Mouse (Mus musculus) layer of hippocampus, postnatal 10 days (tissue): ENCODE data around the gene Spcs2. TPM values are rescaled to one million over a fixed set of nuclear protein-coding genes. Genes with fewer than 3 reads are reported as not detected.

Experiments used
- DNase-seq, 2 experiments: peaks; one replicate each; pipeline ENCODE4 v3.0.0; 2021; ENCODE audit warnings: low spot score in 2 of 2
- total RNA-seq, 2 experiments: library from RNA; stranded (reverse); gene quantifications; 2 replicates each; pipeline ENCODE4 v1.2.3; 2021

The Spcs2 gene
- total RNA-seq, 2 experiments from 2014 or later = 90.0 to 96.3 TPM

GRCm38 (mm10) chr7:99865219-99865618, 2.0 kb upstream of the Spcs2 start:
- no peak for DNase-seq

DNA sequence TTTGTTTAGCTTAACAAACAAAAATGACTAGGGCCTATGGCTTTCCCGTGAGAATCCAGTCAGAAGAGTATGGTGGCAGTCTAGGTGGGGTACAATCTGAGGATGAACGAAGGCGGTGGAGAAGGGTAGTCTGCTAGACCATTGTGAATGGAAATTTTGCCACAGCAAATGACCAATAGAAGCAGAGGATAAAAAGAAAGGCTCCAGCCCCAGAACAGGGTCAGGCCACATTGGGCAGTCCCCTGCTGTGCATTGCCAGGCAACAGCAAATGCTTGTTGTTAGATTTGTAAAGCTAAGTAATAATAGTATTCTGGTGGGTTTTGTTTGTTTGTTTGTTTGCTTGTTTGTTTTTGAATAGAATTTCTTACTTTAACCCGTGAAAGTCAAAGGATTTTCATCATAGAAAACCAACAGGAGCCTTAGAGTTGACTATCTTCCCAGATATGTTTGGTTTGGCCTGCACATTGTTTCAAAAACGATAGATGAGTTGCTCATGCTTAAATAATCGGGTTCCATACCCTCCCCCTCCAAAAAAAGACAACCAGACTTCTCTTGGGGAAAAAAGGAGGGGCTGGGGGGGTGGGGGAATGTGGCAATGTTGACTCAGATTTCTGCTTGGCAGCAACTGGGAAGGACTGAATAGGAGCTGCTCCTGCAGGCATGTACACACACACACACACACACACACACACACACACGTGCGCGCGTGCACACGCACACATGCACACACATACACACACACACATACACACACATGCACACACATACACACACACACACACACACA, 1.2 kb upstream of the Spcs2 start:
- DNase-seq = no peak

- peak; percentile 94 to 95 for DNase-seq
These were observed 4.3 kb downstream of the Spcs2 start, which contains the start of gene Xrra1 for GRCm38 (mm10) chr7:99858813-99859585. TSS of gene Xrra1 (plus strand) at chr7:99859116.

- DNase-seq = no peak
These were observed 5.0 kb downstream of the Spcs2 start for GRCm38 (mm10) chr7:99858175-99858812.

GRCm38 (mm10) chr7:99856266-99856861, 6.9 kb downstream of the Spcs2 start:
- DNase-seq = no peak

DNA sequence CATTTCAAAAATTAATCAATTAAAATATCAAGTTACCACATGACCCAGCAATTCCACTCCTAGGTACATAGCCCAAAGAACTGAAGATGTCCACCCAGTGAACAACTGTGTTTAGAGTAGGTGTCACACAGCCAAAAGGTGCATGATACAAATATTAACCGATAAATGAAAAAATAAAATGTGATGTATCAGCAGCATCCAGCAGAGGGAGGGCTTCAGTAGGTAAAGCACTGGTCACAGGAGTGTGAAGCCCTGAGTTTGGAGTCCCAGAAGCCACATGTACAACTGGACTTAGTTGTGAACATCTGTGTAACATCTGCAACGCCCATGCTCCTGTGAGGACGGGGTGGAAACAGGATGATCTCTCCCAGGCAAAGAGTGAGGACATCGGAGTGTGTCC, 9.0 kb downstream of the Spcs2 start:
- DNase-seq = no peak

DNA sequence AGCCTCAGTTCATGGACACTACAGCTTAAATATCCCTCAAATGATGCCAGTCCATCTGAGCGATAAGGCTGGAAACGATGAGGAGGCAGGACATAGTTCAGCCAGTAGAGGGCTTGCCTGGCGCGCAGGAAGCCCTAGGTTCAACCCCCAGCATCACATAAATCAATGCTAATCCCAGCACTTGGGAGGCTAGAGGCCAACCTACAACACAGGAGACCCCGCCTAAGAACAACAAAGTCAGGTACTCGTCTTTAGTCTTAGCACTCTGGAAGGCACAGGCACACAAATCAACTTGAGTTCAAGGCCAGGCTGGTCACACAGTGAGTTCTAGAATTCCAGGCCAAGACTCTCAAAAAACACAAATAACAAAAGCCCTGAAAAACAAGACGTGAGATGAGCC, 9.9 kb downstream of the Spcs2 start:
- DNase-seq = no peak

DNA sequence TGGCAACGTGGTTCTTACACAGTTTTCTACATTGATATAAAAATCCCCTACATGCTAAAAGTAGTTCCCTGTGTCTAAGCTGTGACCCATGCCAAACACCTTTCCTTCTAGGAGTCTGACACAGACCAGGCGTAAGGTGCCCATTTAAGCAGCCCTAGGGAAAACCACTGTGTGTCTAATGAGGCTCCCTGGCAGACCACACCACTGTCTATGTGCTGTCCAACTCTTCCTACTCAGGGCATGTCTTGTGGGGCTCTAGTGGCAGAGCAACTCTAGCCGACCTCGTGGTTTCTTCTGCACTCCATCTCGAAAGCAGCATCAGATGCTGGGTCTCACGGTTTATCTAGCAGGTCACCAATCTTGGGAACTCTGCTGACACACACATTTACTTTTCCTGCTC, 11.6 kb downstream of the Spcs2 start:
- no peak for DNase-seq

- DNase-seq = no peak
These were observed 12.1 kb downstream of the Spcs2 start for GRCm38 (mm10) chr7:99851121-99851520.

DNA sequence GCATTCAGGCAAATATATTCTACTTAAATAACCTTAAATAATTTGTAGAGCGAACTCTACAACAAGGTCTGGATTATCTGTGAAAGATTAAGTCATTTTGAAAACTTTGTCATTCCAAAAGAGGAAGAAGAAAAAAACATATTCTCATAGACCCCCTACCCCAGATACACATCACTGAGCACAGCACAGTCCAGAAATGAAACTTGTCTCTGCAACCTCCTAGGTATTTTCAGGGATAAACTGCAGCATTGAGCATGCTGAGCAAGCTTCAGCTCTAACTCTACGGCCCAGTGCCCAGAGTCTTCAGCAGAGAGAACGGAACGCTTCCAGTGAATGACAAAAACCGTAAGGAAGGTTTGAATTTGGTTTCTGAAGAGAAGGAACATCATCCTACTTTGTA, 12.7 kb downstream of the Spcs2 start:
- no peak for DNase-seq

- no peak for DNase-seq
These were observed 17.6 kb downstream of the Spcs2 start for GRCm38 (mm10) chr7:99845533-99846236.

DNA sequence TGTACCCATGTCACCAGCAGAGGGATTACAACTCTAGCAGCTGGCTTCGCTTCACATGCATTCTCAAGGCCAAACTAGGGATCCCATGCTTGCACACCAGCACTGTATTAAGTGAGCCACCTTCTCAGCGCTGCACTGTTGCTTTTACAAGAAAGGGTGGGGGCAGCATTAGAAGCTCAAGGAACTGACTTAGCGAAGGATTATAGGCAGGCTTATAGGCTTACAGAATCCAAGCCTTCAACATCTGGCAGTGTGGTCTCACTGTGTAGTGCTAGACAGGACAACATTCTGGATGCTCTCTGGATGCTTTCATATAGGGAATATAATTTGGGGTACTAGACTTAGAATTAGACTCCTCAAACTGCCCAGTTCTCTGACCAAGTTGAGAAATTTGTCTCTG, 25.0 kb downstream of the Spcs2 start:
- no peak for DNase-seq

GRCm38 (mm10) chr7:99837358-99838071, 25.7 kb downstream of the Spcs2 start:
- DNase-seq = no peak

DNA sequence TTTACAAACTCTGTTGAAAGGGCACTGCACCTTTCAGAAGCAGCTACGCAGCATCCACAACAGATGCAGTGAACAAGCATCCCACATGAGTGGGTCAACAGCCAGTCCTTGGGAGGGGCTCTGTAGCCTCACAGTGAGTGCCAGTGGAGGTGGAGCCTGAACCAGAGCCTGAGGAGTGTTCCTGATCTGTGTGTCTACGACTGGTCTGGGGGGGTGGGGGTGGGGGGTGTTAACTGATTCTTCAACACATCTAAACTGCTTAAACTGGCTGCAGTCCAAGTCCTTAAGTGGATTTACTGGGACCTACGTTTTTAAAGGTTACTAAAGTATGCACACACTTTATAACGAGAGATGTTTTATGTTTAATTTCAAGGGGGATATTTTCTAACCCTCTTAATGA, 26.5 kb downstream of the Spcs2 start:
- no peak for DNase-seq

DNA sequence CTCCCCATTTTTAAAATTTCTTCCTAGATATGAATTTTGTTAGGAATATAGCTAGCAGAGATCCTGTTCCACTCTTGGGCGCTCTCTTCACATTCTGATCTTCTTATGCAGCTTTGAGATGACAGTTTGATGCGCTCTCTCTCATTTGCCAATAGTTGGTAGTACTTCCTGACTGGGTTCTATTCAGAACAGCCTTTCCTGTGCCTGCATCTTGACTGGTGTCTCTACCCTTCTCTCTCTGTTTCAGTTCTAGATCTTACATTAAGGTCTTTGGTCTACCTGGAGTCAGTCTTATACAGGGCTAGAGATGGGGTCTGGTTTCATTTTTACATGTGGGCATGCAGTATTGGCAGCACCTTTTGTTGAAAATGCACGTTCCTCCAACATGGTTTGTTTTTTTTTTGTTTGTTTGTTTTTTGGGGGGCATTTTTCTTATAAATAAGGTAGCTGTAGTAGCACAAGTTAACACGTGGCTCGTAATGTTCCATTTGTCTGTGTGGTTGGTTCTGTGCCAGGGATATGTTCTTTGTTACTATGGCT, 28.9 kb downstream of the Spcs2 start:
- DNase-seq = no peak

GRCm38 (mm10) chr7:99833846-99834222, 29.4 kb downstream of the Spcs2 start:
- DNase-seq = no peak

GRCm38 (mm10) chr7:99833115-99833845, 30.0 kb downstream of the Spcs2 start:
- DNase-seq = no peak

DNA sequence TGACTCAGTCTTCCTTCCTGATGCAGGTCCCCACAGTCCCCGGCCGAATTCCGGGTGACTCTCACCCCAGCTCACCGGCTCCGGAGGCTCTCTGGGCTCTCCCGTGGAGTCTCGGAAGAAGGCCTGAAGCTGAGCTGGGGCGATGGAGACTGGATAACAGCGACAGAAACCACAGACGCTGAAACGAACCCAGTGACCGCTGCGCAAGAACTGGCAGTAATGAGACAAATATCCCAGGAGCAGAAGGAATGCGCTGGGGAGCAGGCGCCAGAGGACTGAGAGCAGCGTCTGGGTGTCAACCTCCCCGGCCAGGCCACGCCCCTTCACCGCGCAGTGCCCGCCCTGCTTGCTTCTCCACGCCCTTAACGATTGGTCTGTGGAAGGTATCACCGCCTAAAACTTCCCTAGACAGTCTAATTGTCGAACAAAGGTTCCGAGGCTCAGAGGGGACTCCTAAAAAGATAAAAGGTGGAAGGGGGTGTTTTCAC, 35.1 kb downstream of the Spcs2 start, which contains the start of gene Neu3:
Gene Neu3, minus strand, starts transcription at position 335 of the 488 bp plus-strand sequence.
- peak; percentile 87 to 90 for DNase-seq

DNA sequence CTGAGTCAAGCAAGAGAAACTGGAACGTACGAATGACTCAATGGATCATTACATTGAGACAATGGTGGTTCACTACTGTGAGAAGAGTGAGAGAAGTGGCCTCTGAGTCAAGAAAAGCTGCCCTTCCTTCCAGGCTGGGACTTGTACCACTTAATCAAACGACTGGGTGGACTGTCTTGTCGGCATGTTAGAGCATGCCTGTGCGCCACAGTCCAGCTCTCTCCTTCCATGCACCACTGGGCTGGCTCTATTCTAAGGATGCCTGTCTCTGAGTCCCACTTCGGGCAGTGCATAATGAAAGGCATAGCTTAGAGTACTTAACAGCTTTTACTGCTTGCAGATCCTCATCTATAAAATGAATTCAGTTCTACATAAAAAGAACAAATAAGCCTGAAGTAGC, 37.2 kb downstream of the Spcs2 start:
- DNase-seq = no peak
